Comparison of ENCODE assay signal across 8 mouse cellular contexts in genomic region chr7:143600231-143600740, GRCm38 (mm10). TPM values are rescaled to one million over a fixed set of nuclear protein-coding genes. Genes with fewer than 3 reads are reported as not detected.
DNase-seq lines count a peak whose midpoint lies in the region; ATAC-seq and TF ChIP-seq lines count a peak whose summit lies in the region.

No protein-coding gene starts in this region.

- no peak overlapping the region for H3K27ac ChIP-seq in left cerebral cortex, adult 2 months
- no peak overlapping the region for H3K27ac ChIP-seq in embryonic facial prominence, embryonic 14.5 days (replicated peaks; ENCODE audit: low read depth, low read length)
- H3K27ac ChIP-seq in limb, embryonic 10.5 days = peak overlapping the region; percentile 80; the same call in 1 of the 2 replicates
- H3K27ac ChIP-seq in neural tube, embryonic 13.5 days (replicated peaks) = no peak overlapping the region

- H3K9ac ChIP-seq in embryonic facial prominence, embryonic 14.5 days (ENCODE audit: low read depth, low read length) = peak overlapping the region; percentile 51
- peak overlapping the region; percentile 92 for H3K9ac ChIP-seq in neural tube, embryonic 13.5 days

- H3K4me2 ChIP-seq in embryonic facial prominence, embryonic 14.5 days (ENCODE audit: low read depth, low read length) = peak overlapping the region; percentile 94
- H3K4me2 ChIP-seq in neural tube, embryonic 13.5 days = peak overlapping the region; percentile 99

- no peak for DNase-seq in left cerebral cortex, adult 2 months (ENCODE audit: extremely low spot score in 1 of 2, low spot score in 2 of 2)
- no peak for DNase-seq in left cerebral cortex, adult 18-20 months (ENCODE audit: low spot score in 2 of 2)
- no peak for DNase-seq in embryonic facial prominence, embryonic 14.5 days (ENCODE audit: low spot score)
- DNase-seq in limb, embryonic 10.5 days (ENCODE audit: low spot score) = no peak
- DNase-seq in thymus, postnatal 25 days = no peak
- DNase-seq in T-cell, adult 2 months (ENCODE audit: low spot score) = no peak

- intact Hi-C loops in left cerebral cortex, adult 2 months (cut with DNase I) = loop anchor here (5.0 kb wide), 1 partner anchor 162 kb away; no protein-coding TSS in a partner anchor

- peaks cover 8% of the 10 kb centered on the region for H3K4me1 ChIP-seq in embryonic facial prominence, embryonic 14.5 days (ENCODE audit: control insufficient read depth, insufficient read depth, low read length)
- H3K4me1 ChIP-seq in limb, embryonic 10.5 days = peaks cover 16% of the 10 kb centered on the region
- peaks cover 22% of the 10 kb centered on the region for H3K4me1 ChIP-seq in neural tube, embryonic 13.5 days (replicated peaks)

- no peak for TF ChIP-seq CTCF in left cerebral cortex, adult 2 months (IDR thresholded peaks at IDR 0.05)

- H3K27me3 ChIP-seq in embryonic facial prominence, embryonic 14.5 days (replicated peaks; ENCODE audit: control insufficient read depth, insufficient read depth, low read length) = no peaks in the 10 kb centered on the region
- no peaks in the 10 kb centered on the region for H3K27me3 ChIP-seq in limb, embryonic 10.5 days (ENCODE audit: low read depth, poor library complexity, severe bottlenecking)
- no peaks in the 10 kb centered on the region for H3K27me3 ChIP-seq in neural tube, embryonic 13.5 days

- WGBS in embryonic facial prominence, embryonic 14.5 days = 6% methylated on average over 15 of the region's 15 CpGs
- WGBS in limb, embryonic 10.5 days = 8% methylated on average over 15 of the region's 15 CpGs
- WGBS in neural tube, embryonic 13.5 days = 10% methylated on average over 14 of the region's 15 CpGs

- H3K36me3 ChIP-seq in embryonic facial prominence, embryonic 14.5 days (ENCODE audit: control insufficient read depth, insufficient read depth, low read length) = no peaks in the 10 kb centered on the region
- H3K36me3 ChIP-seq in limb, embryonic 10.5 days = peaks cover 18% of the 10 kb centered on the region
- H3K36me3 ChIP-seq in neural tube, embryonic 13.5 days = peaks cover 8% of the 10 kb centered on the region; the same call in 1 of the 2 replicates

- no peaks in the 10 kb centered on the region for H3K9me3 ChIP-seq in embryonic facial prominence, embryonic 14.5 days (ENCODE audit: control insufficient read depth, low read length)
- no peaks in the 10 kb centered on the region for H3K9me3 ChIP-seq in limb, embryonic 10.5 days (replicated peaks)
- H3K9me3 ChIP-seq in neural tube, embryonic 13.5 days = no peaks in the 10 kb centered on the region

- no peak for ATAC-seq in embryonic facial prominence, embryonic 14.5 days (ENCODE audit: low read depth)
- ATAC-seq in neural tube, embryonic 13.5 days (ENCODE audit: low read depth) = no peak; the same call in 1 of the 2 replicates
- no peak for ATAC-seq in frontal cortex, adult (ENCODE audit: low TSS enrichment)

- H3K4me3 ChIP-seq in left cerebral cortex, adult 2 months = peak overlapping the region; percentile 99
- H3K4me3 ChIP-seq in embryonic facial prominence, embryonic 14.5 days (ENCODE audit: low read depth, low read length) = peak overlapping the region; percentile 89
- peak overlapping the region; percentile 72 for H3K4me3 ChIP-seq in limb, embryonic 10.5 days
- H3K4me3 ChIP-seq in neural tube, embryonic 13.5 days = peak overlapping the region; percentile 89

RNA-seq across cellular contexts. Expression of gene Cars, which starts 0.4 kb away (rescaled TPM):
- 10 to 100 TPM; 59.5 to 68.2 TPM for total RNA-seq in left cerebral cortex, adult 2 months (2021)
- 10 to 100 TPM; 53.2 to 57.8 TPM for total RNA-seq in left cerebral cortex, adult 18-20 months (2021)
- polyA plus RNA-seq in embryonic facial prominence, embryonic 14.5 days (2014; fragmentation: Nextera tagmentation; extraction: Ambion mirVana) = 49.2 and 52.2 TPM in 2 replicates
- polyA plus RNA-seq in limb, embryonic 10.5 days (2016; fragmentation: Nextera tagmentation; extraction: Ambion mirVana) = 79.2 and 88.3 TPM in 2 replicates
- polyA plus RNA-seq in neural tube, embryonic 13.5 days (2015; fragmentation: Nextera tagmentation; extraction: Ambion mirVana) = 57.8 and 61.5 TPM in 2 replicates

RNA-seq across cellular contexts. Expression of gene Tnfrsf26, which starts 28.2 kb away (rescaled TPM):
- total RNA-seq in left cerebral cortex, adult 2 months (2021) = not detected
- total RNA-seq in left cerebral cortex, adult 18-20 months (2021) = not detected
- polyA plus RNA-seq in embryonic facial prominence, embryonic 14.5 days (2014; fragmentation: Nextera tagmentation; extraction: Ambion mirVana) = 0.53 and 0.63 TPM in 2 replicates
- 0.09 and 0.20 TPM in 2 replicates for polyA plus RNA-seq in limb, embryonic 10.5 days (2016; fragmentation: Nextera tagmentation; extraction: Ambion mirVana)
- 0.10 and 0.28 TPM in 2 replicates for polyA plus RNA-seq in neural tube, embryonic 13.5 days (2015; fragmentation: Nextera tagmentation; extraction: Ambion mirVana)

RNA-seq across cellular contexts. Expression of gene Tnfrsf22, which starts 49.2 kb away (rescaled TPM):
- 1 to 10 TPM; 1.5 to 1.9 TPM for total RNA-seq in left cerebral cortex, adult 2 months (2021)
- 1 to 10 TPM; 1.7 to 2.1 TPM for total RNA-seq in left cerebral cortex, adult 18-20 months (2021)
- 9.1 and 11.0 TPM in 2 replicates for polyA plus RNA-seq in embryonic facial prominence, embryonic 14.5 days (2014; fragmentation: Nextera tagmentation; extraction: Ambion mirVana)
- polyA plus RNA-seq in limb, embryonic 10.5 days (2016; fragmentation: Nextera tagmentation; extraction: Ambion mirVana) = 9.3 and 9.8 TPM in 2 replicates
- polyA plus RNA-seq in neural tube, embryonic 13.5 days (2015; fragmentation: Nextera tagmentation; extraction: Ambion mirVana) = 3.2 and 4.2 TPM in 2 replicates

RNA-seq across cellular contexts. Expression of gene Nap1l4, which starts 51.4 kb away (rescaled TPM):
- total RNA-seq in left cerebral cortex, adult 2 months (2021) = 100 to 1,000 TPM; 112 to 117 TPM
- 100 to 1,000 TPM; 110 to 119 TPM for total RNA-seq in left cerebral cortex, adult 18-20 months (2021)
- polyA plus RNA-seq in embryonic facial prominence, embryonic 14.5 days (2014; fragmentation: Nextera tagmentation; extraction: Ambion mirVana) = 107 and 113 TPM in 2 replicates
- polyA plus RNA-seq in limb, embryonic 10.5 days (2016; fragmentation: Nextera tagmentation; extraction: Ambion mirVana) = 385 and 410 TPM in 2 replicates
- 310 and 312 TPM in 2 replicates for polyA plus RNA-seq in neural tube, embryonic 13.5 days (2015; fragmentation: Nextera tagmentation; extraction: Ambion mirVana)
